Mouse (Mus musculus) ES-E14 (cell line): ENCODE data around the gene Adh6a. TPM values are rescaled to one million over a fixed set of nuclear protein-coding genes. Genes with fewer than 3 reads are reported as not detected.
"Not testable (repeated sequence)": the region's sequence is repeated elsewhere in the genome, so short reads cannot be mapped to it uniquely, and the experiment has no call there.

Source experiments
- DNase-seq: peaks from one replicate; pipeline ENCODE4 v3.0.0-alpha.2; 2013; ENCODE audit warnings: low read depth, low spot score
- H3K27ac ChIP-seq: 2 replicates; pipeline ENCODE4 v1.5.1; 2012; ENCODE audit warnings: low read depth, mild to moderate bottlenecking, low read length, moderate library complexity, mixed read lengths; ENCODE audit not compliant: poor library complexity, insufficient read depth, severe bottlenecking
- H3K36me3 ChIP-seq: 2 replicates; pipeline ENCODE4 v1.6.1; 2012; ENCODE audit warnings: mild to moderate bottlenecking, low read length, moderate library complexity, mixed read lengths; ENCODE audit not compliant: control insufficient read depth, poor library complexity, insufficient read depth, severe bottlenecking
- H3K4me1 ChIP-seq, 2 experiments: fragments of 150-350 bp in 1 of 2; sonication (generic) in 1 of 2; 2 replicates each; pipeline ENCODE4 v1.6.1; 2012; ENCODE audit warnings: low read length in 2 of 2, mild to moderate bottlenecking in 1 of 2, mixed read lengths in 1 of 2; ENCODE audit not compliant: control insufficient read depth in 2 of 2, insufficient read depth in 2 of 2, poor library complexity in 1 of 2
- H3K4me3 ChIP-seq, 2 experiments: fragments of 150-350 bp in 1 of 2; sonication (generic) in 1 of 2; 2 replicates each; pipeline ENCODE4 v1.5.1; 2012; ENCODE audit warnings: low read length in 2 of 2, low read depth in 1 of 2, mild to moderate bottlenecking in 1 of 2, mixed read lengths in 1 of 2; ENCODE audit not compliant: insufficient read depth in 1 of 2, poor library complexity in 1 of 2, severe bottlenecking in 1 of 2
- H3K9ac ChIP-seq: 2 replicates; pipeline ENCODE4 v1.6.1; 2012; ENCODE audit warnings: low read depth, mild to moderate bottlenecking, low read length, mixed read lengths; ENCODE audit not compliant: poor library complexity, insufficient read depth, severe bottlenecking
- H3K9me3 ChIP-seq: fragments of 150-350 bp; sonication (generic); 2 replicates; pipeline ENCODE4 v1.6.1; 2012; ENCODE audit warnings: low read depth, mild to moderate bottlenecking, low read length; ENCODE audit not compliant: control insufficient read depth, insufficient read depth
- CHD2 ChIP-seq: IDR thresholded peaks from 2 replicates; pipeline ENCODE4 v1.6.1; 2014; ENCODE audit warnings: mild to moderate bottlenecking, low read depth, low read length, inconsistent platforms
- HCFC1 ChIP-seq: IDR thresholded peaks from 2 replicates; pipeline ENCODE4 v1.6.1; 2012; ENCODE audit warnings: low read length, inconsistent platforms, borderline replicate concordance; ENCODE audit not compliant: insufficient read depth
- MAFK ChIP-seq: IDR thresholded peaks from 2 replicates; pipeline ENCODE4 v1.6.1; 2014; ENCODE audit warnings: mild to moderate bottlenecking, low read depth, low read length, inconsistent platforms; ENCODE audit not compliant: insufficient read depth
- ZC3H11A ChIP-seq: IDR thresholded peaks from 2 replicates; pipeline ENCODE4 v1.6.1; 2012; ENCODE audit warnings: low read depth, mild to moderate bottlenecking, inconsistent platforms, low read length, borderline replicate concordance
- ZNF384 ChIP-seq: IDR thresholded peaks from 2 replicates; pipeline ENCODE4 v1.6.1; 2012; ENCODE audit warnings: low read depth, low read length, inconsistent platforms
- in situ Hi-C, 2 experiments: fragments of 600-800 bp; cut with MboI; formaldehyde crosslinking; loops; one replicate each; pipeline ENCODE4 v1.15.1; 2025; ENCODE audit warnings: low sequenced_read_pairs in 2 of 2, inconsistent platforms in 1 of 2; ENCODE audit not compliant: unreplicated experiment in 2 of 2
- total RNA-seq: library from RNA; depleted of rRNA; stranded (reverse); fragments of 300-350 nt; gene quantifications from 2 replicates; pipeline ENCODE4 v1.2.3, GENCODE M21; 2012

The Adh6a gene
- total RNA-seq, 1 experiment: not detected

DNA sequence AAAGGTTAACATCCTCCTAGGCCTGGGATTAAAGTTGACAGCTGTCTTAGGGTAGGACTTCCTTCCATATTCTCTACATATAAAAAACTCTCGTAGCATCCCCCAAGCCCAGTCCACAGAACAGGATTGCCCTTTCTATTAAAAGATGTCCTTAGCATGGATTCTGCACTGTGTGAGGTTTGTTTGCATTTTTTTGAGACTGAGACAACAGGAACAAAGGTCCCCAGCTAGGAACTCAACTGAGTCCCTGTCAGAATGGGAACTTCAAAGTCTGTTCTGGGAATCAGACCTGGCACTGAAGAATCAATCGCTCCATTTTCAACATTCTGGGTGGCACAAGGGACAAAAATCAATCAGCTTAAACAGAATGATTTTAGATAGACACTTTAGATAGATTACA, 49.8 kb downstream of the Adh6a start:
- TF ChIP-seq HCFC1 (no peak), ZC3H11A (no peak), CHD2 (no peak), ZNF384 (no peak), MAFK (no peak)
- no peak for DNase-seq
- H3K36me3 ChIP-seq: no peaks in the 10 kb centered on the region
- H3K9me3 ChIP-seq: no peaks in the 10 kb centered on the region
- no peaks in the 10 kb centered on the region for H3K4me1 ChIP-seq
- in situ Hi-C loops: no loop called here
- H3K9ac ChIP-seq: no peak overlapping the region
- no peak overlapping the region for H3K27ac ChIP-seq
- H3K4me3 ChIP-seq: no peak overlapping the region

GRCm38 (mm10) chr3:138366181-138366580, 53.1 kb downstream of the Adh6a start:
- H3K4me1 ChIP-seq: no peaks in the 10 kb centered on the region
- H3K9ac ChIP-seq: no peak overlapping the region
- in situ Hi-C loops: no loop called here
- no peaks in the 10 kb centered on the region for H3K9me3 ChIP-seq
- H3K4me3 ChIP-seq: no peak overlapping the region
- no peaks in the 10 kb centered on the region for H3K36me3 ChIP-seq
- TF ChIP-seq HCFC1: no peak
- DNase-seq: no peak
- no peak overlapping the region for H3K27ac ChIP-seq

- DNase-seq: no peak
- H3K9ac ChIP-seq: no peak overlapping the region
- H3K36me3 ChIP-seq: no peaks in the 10 kb centered on the region
- H3K27ac ChIP-seq: no peak overlapping the region
- H3K4me3 ChIP-seq: no peak overlapping the region
- no peaks in the 10 kb centered on the region for H3K9me3 ChIP-seq
- in situ Hi-C loops: no loop called here
- TF ChIP-seq HCFC1 (no peak), MAFK (no peak), CHD2 (no peak), ZC3H11A (no peak), ZNF384 (no peak)
- no peaks in the 10 kb centered on the region for H3K4me1 ChIP-seq
These were observed 56.5 kb downstream of the Adh6a start for GRCm38 (mm10) chr3:138369546-138369945.

GRCm38 (mm10) chr3:138370289-138370688, 57.2 kb downstream of the Adh6a start:
- DNase-seq, H3K4me3 ChIP-seq, H3K36me3 ChIP-seq, H3K9me3 ChIP-seq, H3K4me1 ChIP-seq, in situ Hi-C loops, H3K9ac ChIP-seq, H3K27ac ChIP-seq: not testable (repeated sequence)

DNA sequence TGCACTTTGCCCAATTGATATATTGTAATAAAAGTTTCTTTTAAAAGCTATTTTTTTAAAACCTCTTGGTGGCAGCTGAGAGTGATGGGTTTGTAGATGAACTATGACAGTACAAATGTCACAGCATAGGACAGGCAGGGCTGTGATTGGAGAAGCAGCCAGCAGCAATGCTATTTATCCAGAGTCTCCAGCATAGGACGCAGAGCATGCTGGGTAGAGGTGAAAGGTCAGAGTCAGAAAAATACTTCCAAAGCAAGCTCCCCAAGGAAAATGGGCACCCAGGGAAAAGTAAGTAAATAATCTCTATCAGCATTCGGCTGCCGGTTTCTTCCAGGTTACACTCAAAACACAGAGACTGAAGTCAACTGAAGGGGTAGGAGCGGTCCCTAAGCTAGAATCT, 60.8 kb downstream of the Adh6a start:
- no peak overlapping the region for H3K9ac ChIP-seq
- no peaks in the 10 kb centered on the region for H3K9me3 ChIP-seq
- no peaks in the 10 kb centered on the region for H3K36me3 ChIP-seq
- H3K27ac ChIP-seq: no peak overlapping the region
- no peak for TF ChIP-seq ZNF384
- no peak for TF ChIP-seq CHD2
- TF ChIP-seq MAFK: no peak
- no peak for TF ChIP-seq ZC3H11A
- no peak for TF ChIP-seq HCFC1
- in situ Hi-C loops: no loop called here
- DNase-seq: no peak
- no peaks in the 10 kb centered on the region for H3K4me1 ChIP-seq
- no peak overlapping the region for H3K4me3 ChIP-seq
